Mouse (Mus musculus) thymus, postnatal 0 days (tissue): ENCODE data around the gene Gsto2. TPM values are rescaled to one million over a fixed set of nuclear protein-coding genes. Genes with fewer than 3 reads are reported as not detected.
A peak's percentile ranks its signal among the peaks of the same experiment; 100 is the strongest.

ENCODE experiments used
- DNase-seq: peaks from one replicate; pipeline ENCODE4 v3.0.0-alpha.2; 2015; ENCODE audit warnings: low spot score
- microRNA-seq: library from miRNA; unstranded; fragments of <30 nt; microRNA quantifications from one replicate; pipeline ENCODE4, GENCODE M21; 2016; ENCODE audit warnings: borderline number of aligned reads
- polyA plus RNA-seq: library from polyadenylated mRNA; unstranded; fragments of >200 nt; fragmentation: Nextera tagmentation; extraction: Ambion mirVana; gene quantifications from 2 replicates; pipeline ENCODE4 v1.2.1, GENCODE M21; 2015

The Gsto2 gene
- polyA plus RNA-seq, 1 experiment from 2014 or later: 0.52 TPM

DNA sequence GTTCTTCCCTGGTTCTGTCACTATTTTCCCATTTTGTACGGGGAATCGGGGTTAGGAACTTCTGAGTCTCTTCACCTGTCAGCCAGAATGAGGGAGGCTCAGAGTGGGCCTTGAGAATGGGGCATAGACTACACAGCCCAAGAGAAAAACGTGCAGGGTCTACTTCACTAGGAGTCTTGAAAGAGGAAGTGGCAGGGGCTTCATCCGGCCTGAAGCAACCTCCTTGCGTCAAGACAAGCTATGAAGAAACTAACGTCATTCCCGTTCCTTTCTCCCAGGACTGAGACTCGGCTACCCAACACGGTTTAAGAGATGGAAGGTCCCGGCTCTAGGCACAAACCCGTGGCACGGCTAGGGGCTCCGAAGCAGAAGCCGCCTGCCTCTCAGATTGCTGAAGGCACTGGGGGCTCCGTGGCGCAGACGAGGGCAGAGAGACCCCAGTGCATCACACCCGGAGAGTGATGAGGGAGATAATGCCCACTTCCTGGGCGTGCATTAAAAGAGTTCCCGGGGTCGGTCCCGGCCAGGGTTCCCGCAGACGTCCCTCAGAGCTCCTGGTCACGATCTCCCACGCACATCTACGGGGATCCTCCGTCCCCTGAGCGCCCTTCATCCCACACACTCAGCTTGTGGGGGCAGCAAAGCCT lies 53.2 kb downstream of the Gsto2 start:
- peak; percentile 66 for DNase-seq

DNA sequence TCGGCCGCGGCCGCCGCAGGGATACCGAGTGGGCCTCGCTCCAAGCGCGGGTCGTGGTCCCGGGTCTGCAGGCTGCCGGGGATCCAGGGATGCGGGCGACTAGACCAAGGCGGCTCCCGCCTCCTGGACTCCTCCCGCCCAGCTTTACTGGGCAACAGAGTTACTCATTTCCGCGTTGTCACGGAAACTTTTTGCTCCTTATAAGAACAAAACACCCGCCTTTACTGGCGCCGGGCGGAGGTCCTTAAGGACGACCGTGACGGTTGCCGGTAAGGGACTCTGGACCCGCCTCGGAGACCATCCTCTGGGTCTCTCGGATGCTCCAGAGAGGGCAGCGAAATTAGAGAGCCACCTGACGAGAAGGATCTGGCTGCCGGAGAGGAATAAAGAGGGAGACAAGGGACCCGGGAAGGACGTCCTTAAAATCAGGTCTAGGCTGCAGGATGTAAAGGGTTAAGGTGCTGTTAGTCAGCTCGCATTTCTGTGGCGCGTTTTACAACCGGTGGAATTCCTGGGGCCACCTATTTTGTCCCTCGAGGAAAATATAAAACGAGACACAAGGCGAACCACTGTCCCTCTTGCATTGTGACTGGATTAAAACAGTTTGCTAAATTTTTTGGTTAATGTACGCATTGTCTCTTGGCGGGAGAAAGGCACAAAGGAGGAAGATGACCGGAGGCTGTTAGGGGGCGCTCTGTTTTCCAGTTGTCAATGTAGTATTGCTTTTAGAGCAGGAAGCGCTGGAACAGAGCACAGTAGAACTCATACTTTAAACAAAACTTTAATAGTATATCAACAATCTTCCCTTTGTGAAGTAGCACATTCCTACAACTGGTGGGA lies 54.0 kb downstream of the Gsto2 start, which contains the start of the genes Cfap43 and Itprip:
Gene Cfap43 (minus strand): TSS at position 162 of the 840 bp plus-strand sequence.
Gene Itprip (minus strand): TSS at position 174 of the 840 bp plus-strand sequence.
- peak; percentile 89 for DNase-seq

DNA sequence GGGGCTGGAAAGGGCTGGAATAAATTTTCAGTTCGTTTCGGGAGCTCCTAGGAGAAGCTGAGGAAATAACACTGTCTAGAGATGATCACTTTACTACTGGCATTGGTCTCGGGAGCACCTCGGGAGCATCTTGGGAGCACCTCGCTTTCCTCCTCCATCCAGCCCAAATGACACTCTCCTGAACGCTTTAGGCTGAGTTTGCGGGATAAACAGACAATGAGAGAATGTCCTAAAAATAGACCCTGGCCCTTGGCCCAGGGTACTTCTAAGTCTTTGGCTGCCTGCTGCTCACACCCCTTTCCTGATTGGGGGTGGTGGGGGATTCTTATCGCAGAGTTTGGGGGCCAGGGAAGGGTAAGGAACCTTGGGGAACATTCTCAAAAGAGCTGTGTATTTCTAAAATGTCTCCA lies 54.6 kb downstream of the Gsto2 start:
- no peak for DNase-seq

DNA sequence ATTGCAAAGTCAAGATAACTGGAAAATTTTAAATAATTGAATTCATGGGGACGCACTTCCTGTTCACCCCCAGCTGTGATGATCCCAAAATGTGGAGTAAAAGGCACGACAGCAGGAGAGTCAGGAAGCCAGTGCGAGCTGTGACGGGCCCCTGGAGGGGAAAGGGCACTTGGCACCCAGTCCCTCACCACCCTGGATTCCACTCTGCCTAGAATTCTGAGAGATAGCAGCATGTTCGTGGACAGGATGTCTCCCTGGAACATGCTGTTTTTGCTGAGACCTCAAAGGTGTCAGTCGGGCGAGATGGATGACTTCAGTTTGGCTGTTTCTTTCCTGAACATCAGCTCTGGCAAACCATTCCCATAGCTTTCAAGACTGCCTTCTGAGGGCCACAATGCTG lies 60.5 kb downstream of the Gsto2 start:
- DNase-seq: no peak

DNA sequence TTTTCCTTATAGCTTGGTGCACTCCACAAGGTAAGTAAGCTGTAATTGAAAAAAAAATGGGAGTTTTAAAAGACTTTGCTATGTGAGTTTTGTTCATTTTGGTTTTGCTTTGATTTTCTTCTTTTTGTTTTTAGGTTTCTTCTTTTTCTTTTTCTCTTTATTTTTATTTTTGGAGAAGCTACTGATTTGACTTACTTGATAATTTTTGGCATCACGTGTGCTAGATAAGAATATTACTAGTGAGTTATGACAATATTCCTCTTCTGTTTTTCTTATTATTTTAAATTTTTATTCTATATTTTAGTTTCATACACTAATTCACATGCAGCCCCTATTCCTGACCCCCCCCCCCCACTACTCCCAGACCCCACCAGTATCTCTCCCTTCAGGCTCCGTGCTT lies 61.7 kb downstream of the Gsto2 start:
- no peak for DNase-seq

DNA sequence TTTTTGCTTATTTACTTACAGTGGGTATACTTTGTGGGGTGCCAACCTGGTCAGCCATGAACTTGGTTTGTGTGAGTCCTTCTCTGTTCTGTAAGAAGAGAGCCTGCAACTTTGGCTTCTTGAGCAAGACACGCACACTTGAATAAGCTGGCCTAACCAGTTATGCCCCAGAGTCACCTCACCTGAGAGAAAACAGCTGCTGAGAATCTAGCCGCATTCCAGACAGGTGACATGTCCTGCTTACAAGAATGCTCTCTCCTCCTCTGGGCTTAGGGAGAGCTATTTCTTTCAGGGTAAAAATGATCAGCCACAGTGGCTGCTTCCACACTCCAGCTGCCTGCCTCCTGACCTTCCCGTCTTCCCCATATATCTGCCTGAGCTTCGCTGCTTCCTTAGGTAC lies 63.7 kb downstream of the Gsto2 start:
- no peak for DNase-seq

DNA sequence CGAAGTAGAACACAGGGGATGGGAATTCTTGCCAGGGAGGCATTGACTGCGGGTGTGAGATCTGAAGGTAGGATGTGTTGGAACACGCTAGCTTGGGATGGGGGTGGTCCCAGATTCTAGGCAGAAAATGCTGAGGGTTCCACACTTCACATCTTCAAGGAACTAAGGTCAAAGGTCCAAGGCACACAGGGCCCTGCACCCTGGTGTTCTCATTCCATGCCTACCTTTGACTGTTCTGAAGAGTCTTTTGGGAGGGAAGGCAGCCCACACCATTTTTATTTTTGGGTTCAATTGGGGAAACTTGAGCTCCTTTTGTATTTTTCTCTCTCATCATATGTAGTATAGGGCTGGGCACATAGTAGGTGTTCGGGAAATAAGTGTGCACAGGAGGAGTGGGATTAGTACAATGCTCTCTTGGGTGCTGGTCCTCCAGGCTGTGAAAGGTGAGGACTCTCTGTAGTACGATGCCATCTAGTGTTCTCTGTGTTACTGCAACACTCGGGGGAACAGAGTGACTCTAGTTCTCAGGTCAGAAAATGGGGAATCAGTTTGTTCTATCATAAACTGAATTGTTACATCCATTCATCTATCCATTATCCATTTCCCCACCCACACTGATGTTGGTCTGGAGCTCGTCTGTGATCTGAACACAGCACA lies 66.8 kb downstream of the Gsto2 start:
- DNase-seq: peak; percentile 72

DNA sequence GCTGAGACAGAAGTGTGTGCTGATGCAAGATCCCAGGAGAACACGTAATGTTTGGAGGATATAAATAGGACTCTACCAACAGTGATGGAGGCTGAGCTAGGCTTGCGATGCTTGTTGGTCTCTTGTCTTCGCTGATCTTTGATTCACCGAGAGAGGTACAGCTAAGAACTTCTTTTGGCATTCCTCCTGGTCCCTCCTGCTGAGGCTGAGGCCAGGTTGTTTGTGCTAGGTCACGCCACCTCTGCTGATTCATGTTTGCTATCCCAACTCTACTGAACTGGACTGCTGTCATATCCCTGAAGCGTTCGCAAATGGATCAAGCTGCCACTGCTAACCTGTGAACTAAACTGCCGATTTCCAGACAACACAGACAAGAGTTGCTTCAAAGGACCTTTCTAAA lies 68.8 kb downstream of the Gsto2 start:
- no peak for DNase-seq

DNA sequence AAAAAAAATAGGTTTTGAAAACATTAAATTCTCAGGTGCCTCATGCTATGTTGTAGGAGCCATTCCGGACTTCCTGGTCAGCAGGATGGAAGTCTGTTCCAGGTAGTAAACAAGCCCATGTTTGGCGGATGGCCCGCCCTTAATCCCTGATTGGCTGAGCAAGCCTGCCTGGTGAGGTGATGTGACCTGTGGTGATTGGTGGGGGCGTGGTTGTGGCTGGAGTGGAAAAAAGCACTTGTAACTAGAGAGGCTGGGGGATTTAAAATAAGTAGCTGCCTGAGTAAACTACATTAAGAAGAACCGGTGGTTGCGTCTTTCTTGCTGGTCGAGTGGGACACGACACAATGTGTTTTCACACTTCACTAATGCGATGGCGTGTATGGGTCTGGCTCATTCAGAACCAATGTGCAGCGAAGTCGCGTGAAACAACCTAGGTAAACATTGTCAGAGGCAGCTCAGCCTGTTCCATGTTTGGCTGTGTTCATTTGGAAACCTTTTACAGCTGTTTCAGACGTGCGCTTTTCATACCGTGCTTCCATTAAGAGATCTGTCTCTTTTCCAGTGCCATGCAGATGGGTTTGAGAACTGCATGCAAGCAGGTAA lies 69.4 kb downstream of the Gsto2 start:
- no peak for DNase-seq

DNA sequence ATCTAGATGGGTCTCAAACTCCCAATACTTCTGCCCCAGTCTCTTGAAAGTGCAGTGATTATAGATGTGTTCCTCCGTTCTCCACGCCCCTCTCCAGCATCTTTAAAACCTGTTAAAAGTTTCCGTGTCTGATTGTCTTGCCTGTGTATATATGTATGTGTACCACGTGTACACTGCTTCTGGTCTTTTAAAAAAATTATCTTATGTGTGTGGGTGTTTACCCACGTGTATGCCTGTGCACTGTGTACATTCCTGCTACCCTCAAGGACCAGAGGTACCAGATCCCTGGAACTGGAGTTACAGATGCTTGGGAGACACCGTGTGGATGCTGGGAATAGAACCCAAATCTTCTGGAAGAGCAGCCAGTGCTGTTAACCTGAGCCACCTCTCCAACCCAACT lies 70.2 kb downstream of the Gsto2 start:
- no peak for DNase-seq

Small RNA genes lying within 50 kb of the gene (microRNA-seq; reads per million reads assigned to microRNA genes)
- not detected for gene Gm22240

Other genes with a start within 250 kb of the Gsto2 start
- 0.68 and 0.82 TPM in 2 replicates for gene Col17a1, start 173.4 kb upstream of the Gsto2 start, polyA plus RNA-seq
- gene Sfr1, start 133.9 kb upstream of the Gsto2 start, polyA plus RNA-seq: 165 and 186 TPM in 2 replicates
- 84.0 and 157 TPM in 2 replicates for gene Gsto1, start 10.6 kb upstream of the Gsto2 start, polyA plus RNA-seq
- 0.20 and 0.35 TPM in 2 replicates for gene Cfap43, start 53.8 kb downstream of the Gsto2 start, polyA plus RNA-seq
- gene Itprip, start 53.8 kb downstream of the Gsto2 start, polyA plus RNA-seq: 20.9 and 21.1 TPM in 2 replicates
- gene Cfap58, start 72.1 kb downstream of the Gsto2 start, polyA plus RNA-seq: 0.09 and 0.18 TPM in 2 replicates